Mouse (Mus musculus) lung, embryonic 16.5 days (tissue): ENCODE data around the gene 1810062G17Rik. TPM values are rescaled to one million over a fixed set of nuclear protein-coding genes. Genes with fewer than 3 reads are reported as not detected.

ENCODE experiments used
- ATAC-seq: fragments of 200-750 bp; cut with Nextera tagmentation; 2 replicates; pipeline ENCODE4 v1.8.0; 2017; ENCODE audit warnings: low read depth, mild to moderate bottlenecking, moderate library complexity
- H3K27ac ChIP-seq: fragments of 300-500 bp; sonication (generic); 2 replicates; pipeline ENCODE4 v1.5.1; 2014; ENCODE audit warnings: mild to moderate bottlenecking, control low read depth, low read length
- H3K27me3 ChIP-seq: fragments of 300-500 bp; sonication (generic); 2 replicates; pipeline ENCODE4 v1.6.1; 2014; ENCODE audit warnings: low read depth, low read length, mixed read lengths; ENCODE audit not compliant: control insufficient read depth, insufficient read depth
- H3K36me3 ChIP-seq: fragments of 300-500 bp; sonication (generic); 2 replicates; pipeline ENCODE4 v1.6.1; 2014; ENCODE audit warnings: low read length; ENCODE audit not compliant: control insufficient read depth, insufficient read depth
- H3K4me1 ChIP-seq: fragments of 300-500 bp; sonication (generic); replicated peaks from 2 replicates; pipeline ENCODE4 v1.6.1; 2014; ENCODE audit warnings: low read length, mixed read lengths; ENCODE audit not compliant: control insufficient read depth, insufficient read depth
- H3K4me2 ChIP-seq: fragments of 300-500 bp; sonication (generic); 2 replicates; pipeline ENCODE4 v1.6.1; 2014; ENCODE audit warnings: low read depth, low read length, control low read depth
- H3K4me3 ChIP-seq: fragments of 300-500 bp; sonication (generic); 2 replicates; pipeline ENCODE4 v1.5.1; 2014; ENCODE audit warnings: mild to moderate bottlenecking, low read length, control low read depth
- H3K9ac ChIP-seq: fragments of 300-500 bp; sonication (generic); 2 replicates; pipeline ENCODE4 v1.6.1; 2014; ENCODE audit warnings: low read length, control low read depth
- H3K9me3 ChIP-seq: fragments of 300-500 bp; sonication (generic); 2 replicates; pipeline ENCODE4 v1.6.1; 2016; ENCODE audit warnings: low read length; ENCODE audit not compliant: control insufficient read depth
- WGBS: fragments of 180-500 bp; shearing (Covaris S2); extraction: QIAGEN DNeasy Blood & Tissue Kit; methylation state at CpG from one replicate; pipeline ENCODE4 v1.1.7; 2014; 5-methylcytosine and 5-hydroxymethylcytosine counted together
- polyA plus RNA-seq: library from polyadenylated mRNA; unstranded; fragments of >200 nt; fragmentation: Nextera tagmentation; extraction: Ambion mirVana; gene quantifications from 2 replicates; pipeline ENCODE4 v1.2.1, GENCODE M21; 2015

Gene 1810062G17Rik
- polyA plus RNA-seq: 3.6 and 3.9 TPM in 2 replicates

DNA sequence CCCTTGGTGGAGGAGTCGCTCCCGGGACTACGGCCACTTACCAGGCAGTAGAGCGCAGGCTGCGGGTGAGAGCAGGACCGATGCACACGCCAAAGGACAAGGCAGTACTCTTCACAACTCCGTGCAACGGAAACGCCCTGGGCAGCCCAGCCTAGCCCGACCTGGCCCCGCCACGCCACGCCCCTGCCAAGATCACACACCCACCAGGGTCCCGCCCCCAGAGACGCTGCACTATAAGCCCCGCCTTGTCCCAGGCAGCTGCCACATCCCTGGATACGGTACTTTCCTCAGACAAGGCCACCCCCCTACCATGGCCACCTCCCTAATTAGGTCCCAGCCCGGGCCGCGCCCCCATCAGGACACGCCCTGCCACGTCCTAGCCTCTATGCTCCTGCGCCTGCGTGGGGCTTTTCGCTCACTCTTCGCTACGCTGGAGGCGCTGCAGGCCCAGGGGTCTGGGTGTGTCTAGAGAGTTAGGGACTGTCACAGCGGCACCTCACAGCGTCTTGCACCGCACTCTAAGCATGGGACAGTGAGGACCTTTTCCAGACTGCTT, at the start of gene 1810062G17Rik, which contains the start of gene Anxa5:
Gene 1810062G17Rik, plus strand, starts transcription at position 406 of the 556 bp plus-strand sequence.
Gene Anxa5, minus strand, starts transcription at position 363 of the 556 bp plus-strand sequence.
- 1% methylated on average over 32 of the region's 32 CpGs for WGBS
- Histone ChIP-seq H3K27ac (peak within 1 kb of the TSS; percentile 91), H3K9ac (peak within 1 kb of the TSS; percentile 81), H3K27me3 (no peaks in the 10 kb centered on the region), H3K4me3 (peak within 1 kb of the TSS; percentile 74), H3K4me2 (peak within 1 kb of the TSS; percentile 80), H3K9me3 (no peaks in the 10 kb centered on the region), H3K36me3 (no peaks in the 10 kb centered on the region), H3K4me1 (peaks cover 11% of the 10 kb centered on the region)
- ATAC-seq: peak; percentile 99

DNA sequence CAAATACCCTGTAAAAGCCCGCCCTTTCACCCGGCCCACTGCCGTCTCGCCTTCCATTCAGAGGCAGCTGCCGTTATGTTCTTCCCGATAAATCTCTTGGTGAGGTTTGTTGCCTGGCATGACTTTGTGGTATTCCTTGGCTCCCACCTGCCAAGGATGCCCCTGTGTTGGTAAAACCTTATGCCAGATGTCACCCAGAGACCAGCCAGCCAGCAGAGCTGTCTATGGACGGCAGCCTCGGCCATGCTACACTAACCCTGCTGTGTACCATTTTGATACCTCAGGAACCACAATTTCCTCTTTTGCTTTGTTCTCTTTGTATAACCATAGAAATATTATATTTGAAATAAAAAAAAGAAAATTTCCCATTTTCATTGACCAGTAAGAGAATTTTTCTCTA, 48.4 kb upstream of the 1810062G17Rik start:
- WGBS: 95% methylated on average over 8 of the region's 8 CpGs
- Histone ChIP-seq H3K9me3 (no peaks in the 10 kb centered on the region), H3K27me3 (no peaks in the 10 kb centered on the region), H3K9ac (no peak overlapping the region), H3K27ac (no peak overlapping the region), H3K4me3 (no peak overlapping the region), H3K36me3 (no peaks in the 10 kb centered on the region), H3K4me2 (no peak overlapping the region), H3K4me1 (no peaks in the 10 kb centered on the region)
- no peak for ATAC-seq

DNA sequence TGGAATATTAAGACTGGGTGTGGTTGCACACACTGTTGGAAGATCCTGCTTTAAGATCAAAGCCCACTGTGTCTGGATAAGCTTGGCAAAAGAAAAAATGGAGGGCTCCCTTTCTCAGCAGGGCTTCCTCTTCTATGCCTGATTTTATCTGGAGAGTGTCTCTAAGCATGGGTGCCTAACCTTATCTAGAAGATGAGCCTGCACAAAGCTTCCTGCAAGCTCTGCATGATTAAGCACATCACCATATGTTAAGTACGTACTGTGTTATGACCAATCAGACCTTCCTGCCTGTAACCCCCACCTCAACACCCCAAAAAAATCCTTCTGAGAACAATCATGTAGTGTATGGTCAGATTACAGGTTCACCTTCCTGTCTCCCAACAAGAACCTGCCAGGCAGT, 45.4 kb upstream of the 1810062G17Rik start:
- no peak overlapping the region for H3K4me3 ChIP-seq
- no peak overlapping the region for H3K4me2 ChIP-seq
- no peaks in the 10 kb centered on the region for H3K36me3 ChIP-seq
- no peak overlapping the region for H3K27ac ChIP-seq
- no peak for ATAC-seq
- WGBS: 83% methylated on average over 1 of the region's 1 CpGs
- no peak overlapping the region for H3K9ac ChIP-seq
- no peaks in the 10 kb centered on the region for H3K4me1 ChIP-seq
- no peaks in the 10 kb centered on the region for H3K9me3 ChIP-seq
- H3K27me3 ChIP-seq: no peaks in the 10 kb centered on the region

DNA sequence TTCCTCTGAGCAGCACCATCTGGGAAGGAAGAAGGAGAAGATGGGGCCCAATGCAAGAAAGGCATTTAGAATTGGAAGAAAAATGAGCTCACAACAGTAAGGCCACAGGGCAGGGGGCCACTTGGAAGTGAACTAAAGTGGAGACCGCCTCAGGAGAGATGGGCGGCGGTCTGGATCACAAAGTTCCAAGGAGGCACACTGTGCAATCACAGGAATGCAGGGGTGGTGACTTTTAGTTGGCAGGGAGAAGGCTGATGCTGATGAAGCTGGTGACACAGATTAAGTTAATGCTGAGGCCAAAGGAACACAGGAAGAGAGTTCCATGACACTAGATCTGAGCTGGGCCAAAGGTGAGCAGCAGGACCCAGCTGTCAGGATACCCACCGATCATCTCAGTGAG, 35.5 kb upstream of the 1810062G17Rik start:
- 48% methylated on average over 4 of the region's 4 CpGs for WGBS
- Histone ChIP-seq H3K4me1 (no peaks in the 10 kb centered on the region), H3K4me3 (no peak overlapping the region), H3K36me3 (no peaks in the 10 kb centered on the region), H3K9me3 (no peaks in the 10 kb centered on the region), H3K4me2 (no peak overlapping the region), H3K9ac (no peak overlapping the region), H3K27ac (no peak overlapping the region), H3K27me3 (no peaks in the 10 kb centered on the region)
- ATAC-seq: peak; percentile 68

DNA sequence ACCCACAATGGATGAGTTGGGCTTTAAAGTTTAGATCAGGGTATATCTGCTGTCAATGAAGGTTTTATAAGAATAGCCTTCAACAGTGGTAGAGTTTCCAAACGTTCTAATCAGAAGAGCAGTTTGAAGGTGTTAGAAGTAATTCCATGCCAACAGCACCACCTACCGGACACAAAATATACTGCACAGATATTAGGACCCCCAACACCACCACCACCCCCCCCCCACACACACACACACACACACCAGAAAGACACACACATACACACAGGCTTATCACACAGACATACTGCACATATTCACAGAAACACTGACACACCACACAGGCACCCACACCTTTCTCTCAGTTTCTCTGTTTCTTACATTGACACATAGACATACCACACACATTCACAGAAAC, 33.3 kb upstream of the 1810062G17Rik start:
- 0 out of 2 replicates have a peak, but pooled peaks have one; percentile 15 for ATAC-seq
- no peak overlapping the region for H3K4me2 ChIP-seq
- H3K27ac ChIP-seq: no peak overlapping the region
- no peaks in the 10 kb centered on the region for H3K9me3 ChIP-seq
- no peak overlapping the region for H3K4me3 ChIP-seq
- no peak overlapping the region for H3K9ac ChIP-seq
- H3K36me3 ChIP-seq: peaks cover 2% of the 10 kb centered on the region; the same call in 1 of the 2 replicates
- H3K27me3 ChIP-seq: no peaks in the 10 kb centered on the region
- H3K4me1 ChIP-seq: no peaks in the 10 kb centered on the region
- WGBS: 2% methylated on average over 2 of the region's 2 CpGs

DNA sequence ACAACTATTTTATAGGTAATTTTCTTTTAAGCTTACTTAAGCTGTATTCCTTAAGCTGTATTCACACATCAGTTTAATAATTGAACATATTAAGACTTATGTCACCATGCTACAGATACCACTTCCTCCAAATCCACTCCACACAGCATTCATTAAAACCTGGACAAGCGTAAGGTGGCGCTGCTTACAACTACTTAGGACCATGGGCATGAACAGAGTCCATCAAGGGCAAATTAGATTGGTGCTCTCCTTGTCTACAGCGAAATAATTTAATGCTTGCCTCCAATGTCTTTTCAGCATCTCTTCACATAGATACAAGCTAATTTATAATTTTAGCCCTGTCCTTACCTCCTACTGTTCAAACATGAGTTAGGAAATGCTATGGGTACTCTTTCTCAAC, 29.7 kb upstream of the 1810062G17Rik start:
- WGBS: 93% methylated on average over 3 of the region's 3 CpGs
- Histone ChIP-seq H3K27ac (no peak overlapping the region), H3K9me3 (no peaks in the 10 kb centered on the region), H3K4me1 (no peaks in the 10 kb centered on the region; the same call in 1 of the 2 replicates), H3K36me3 (peaks cover 22% of the 10 kb centered on the region), H3K9ac (no peak overlapping the region), H3K4me2 (no peak overlapping the region), H3K4me3 (no peak overlapping the region), H3K27me3 (no peaks in the 10 kb centered on the region)
- ATAC-seq: no peak

DNA sequence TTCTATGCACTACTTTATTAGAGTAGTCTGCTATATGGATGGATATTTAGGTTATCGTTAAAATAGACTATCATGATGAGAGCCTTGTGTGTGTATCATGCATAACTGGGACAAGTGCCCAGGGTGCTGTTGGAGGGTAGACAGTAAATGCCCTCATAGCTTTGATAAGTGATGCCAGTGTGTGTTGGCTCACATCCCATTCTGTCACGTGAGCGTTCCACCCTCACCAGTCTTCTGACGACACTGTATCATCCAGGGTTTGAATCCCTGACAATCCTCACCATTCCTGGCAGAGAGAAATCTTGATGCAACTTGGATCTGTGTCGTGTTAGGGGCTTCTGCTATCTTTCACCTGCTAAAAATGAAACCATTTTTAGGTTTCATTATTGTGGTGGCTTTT, 29.2 kb upstream of the 1810062G17Rik start:
- WGBS: 69% methylated on average over 5 of the region's 5 CpGs
- H3K9me3 ChIP-seq: no peaks in the 10 kb centered on the region
- H3K4me1 ChIP-seq: no peaks in the 10 kb centered on the region; the same call in 1 of the 2 replicates
- peaks cover 25% of the 10 kb centered on the region for H3K36me3 ChIP-seq
- no peak for ATAC-seq
- H3K4me2 ChIP-seq: no peak overlapping the region
- no peaks in the 10 kb centered on the region for H3K27me3 ChIP-seq
- no peak overlapping the region for H3K4me3 ChIP-seq
- H3K27ac ChIP-seq: no peak overlapping the region
- no peak overlapping the region for H3K9ac ChIP-seq

DNA sequence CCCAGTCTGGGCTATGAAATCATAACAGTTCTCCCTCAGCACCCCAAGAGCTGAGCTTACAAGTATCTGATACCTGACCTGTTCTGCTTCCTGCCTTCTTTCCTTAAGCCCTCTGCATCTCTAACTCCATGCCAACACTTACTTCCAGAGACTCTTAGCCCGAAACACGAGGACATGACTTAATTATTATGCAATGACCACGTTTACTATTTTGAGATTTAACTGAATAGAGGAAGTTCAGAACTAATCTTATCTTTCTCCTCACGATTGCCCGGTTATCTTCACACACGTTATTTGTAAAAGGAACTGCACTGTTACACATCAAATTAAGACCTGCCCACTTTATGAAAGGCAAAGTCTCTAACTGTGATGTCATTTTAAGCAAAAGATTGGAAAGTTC, 28.8 kb upstream of the 1810062G17Rik start:
- no peak overlapping the region for H3K9ac ChIP-seq
- no peak overlapping the region for H3K4me3 ChIP-seq
- ATAC-seq: no peak
- no peaks in the 10 kb centered on the region for H3K9me3 ChIP-seq
- H3K4me2 ChIP-seq: no peak overlapping the region
- peaks cover 29% of the 10 kb centered on the region for H3K36me3 ChIP-seq
- no peak overlapping the region for H3K27ac ChIP-seq
- WGBS: 33% methylated on average over 6 of the region's 6 CpGs
- no peaks in the 10 kb centered on the region for H3K27me3 ChIP-seq
- H3K4me1 ChIP-seq: no peaks in the 10 kb centered on the region; the same call in 1 of the 2 replicates

DNA sequence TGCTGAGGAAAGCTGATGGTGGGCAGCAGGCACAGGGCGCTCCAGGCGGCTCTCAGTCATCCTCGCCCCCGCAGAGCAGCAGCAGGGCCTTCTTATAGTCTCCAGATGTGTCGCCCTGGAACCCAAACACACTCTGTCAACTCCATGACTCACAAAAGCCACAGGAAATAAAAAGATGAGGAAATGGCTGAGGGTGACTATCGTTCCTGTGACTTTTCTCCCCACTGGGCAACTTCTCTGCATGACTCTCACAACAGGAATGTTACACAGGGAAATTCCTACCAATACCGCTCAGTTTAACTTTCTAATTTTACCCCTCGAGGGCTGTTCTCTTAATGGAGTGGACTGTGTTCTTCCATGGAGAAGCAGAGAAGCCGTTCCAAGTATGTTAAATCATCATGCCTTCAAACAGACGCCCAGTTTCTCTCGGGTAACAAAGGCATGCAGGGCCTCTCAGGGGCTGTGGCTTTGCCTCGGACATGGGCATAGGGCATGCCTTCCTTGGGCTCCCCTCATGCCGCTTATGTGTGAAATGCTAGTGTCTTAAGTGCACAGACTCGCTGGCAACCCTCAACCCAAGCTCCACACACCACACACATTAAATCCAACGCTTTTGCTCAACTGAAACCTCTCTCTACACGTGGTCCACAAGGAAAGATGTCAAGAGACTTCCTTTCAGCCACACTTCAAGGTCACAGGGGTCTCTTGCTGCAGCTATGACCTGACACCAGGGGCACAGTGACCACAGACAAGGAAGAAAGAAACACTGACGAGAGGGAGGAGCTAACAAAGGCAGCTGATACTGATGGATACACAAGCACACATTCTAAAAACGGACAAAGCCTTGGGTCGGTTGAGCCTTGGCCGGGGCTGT, 26.2 kb upstream of the 1810062G17Rik start:
- WGBS: 32% methylated on average over 20 of the region's 20 CpGs
- ATAC-seq: peak; percentile 66

More for the DNA sequence above, 26.2 kb upstream of the 1810062G17Rik start:
- Histone ChIP-seq H3K4me3 (no peak overlapping the region), H3K27ac (peak overlapping the region; percentile 52), H3K9me3 (no peaks in the 10 kb centered on the region), H3K4me2 (no peak overlapping the region), H3K36me3 (peaks cover 36% of the 10 kb centered on the region), H3K27me3 (no peaks in the 10 kb centered on the region), H3K9ac (no peak overlapping the region), H3K4me1 (no peaks in the 10 kb centered on the region; the same call in 1 of the 2 replicates)
